Mouse (Mus musculus) fibroblast of lung, adult 2 months (primary cell): Measurements from ENCODE around the gene Ints2.
"Not testable (repeated sequence)": the region's sequence is repeated elsewhere in the genome, so short reads cannot be mapped to it uniquely, and the experiment has no call there.

Experiments used
- DNase-seq: peaks from one replicate; pipeline ENCODE4 v3.0.0-alpha.2; 2011; ENCODE audit warnings: low read depth

Ints2 gene

DNA sequence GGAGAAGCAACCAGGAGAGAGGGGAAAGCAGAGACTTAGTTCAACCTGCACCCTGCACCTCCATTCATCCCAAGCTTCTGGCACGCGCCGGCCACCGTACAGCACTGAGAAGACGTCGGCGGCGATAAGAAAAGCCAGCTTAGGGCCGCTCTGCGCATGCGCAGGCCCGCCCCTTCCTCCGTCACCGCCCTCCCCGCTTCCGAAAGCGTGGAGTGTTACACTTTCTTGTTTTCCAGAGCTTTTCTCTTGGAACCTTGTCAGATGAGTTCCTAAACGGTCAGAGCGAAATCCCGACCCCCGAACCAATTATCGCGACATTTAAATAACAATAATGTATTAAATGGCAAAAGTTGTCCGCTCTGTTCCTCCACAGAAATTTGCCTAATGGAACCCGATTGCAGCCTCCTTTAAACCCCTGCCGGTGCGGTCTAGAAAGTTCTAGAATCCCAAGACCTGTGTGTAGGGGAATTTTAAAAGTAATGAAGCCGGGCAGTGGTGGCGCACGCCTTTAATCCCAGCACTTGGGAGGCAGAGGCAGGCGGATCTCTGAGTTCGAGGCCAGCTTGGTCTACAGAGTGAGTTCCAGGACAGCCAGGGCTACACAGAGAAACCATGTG lies at the start of gene Ints2:
Gene Ints2 (minus strand): TSS at position 116 of the 617 bp plus-strand sequence.
- peak; percentile 89 for DNase-seq

DNA sequence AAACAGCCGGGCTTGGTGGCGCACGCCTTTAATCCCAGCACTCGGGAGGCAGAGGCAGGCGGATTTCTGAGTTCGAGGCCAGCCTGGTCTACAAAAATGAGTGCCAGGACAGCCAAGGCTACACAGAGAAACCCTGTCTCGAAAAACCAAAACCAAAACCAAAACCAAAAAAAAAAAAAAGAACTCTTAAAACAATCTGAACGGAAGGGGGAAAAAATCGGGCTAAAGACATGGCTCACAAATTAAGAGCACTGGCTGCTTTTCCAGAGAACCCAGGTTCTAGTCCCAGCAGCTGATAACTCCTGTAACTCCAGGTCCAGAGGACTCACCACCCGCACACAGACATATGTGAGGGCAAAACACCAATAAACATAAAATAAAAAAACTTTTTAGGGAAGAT lies 34.8 kb upstream of the Ints2 start:
- DNase-seq: not testable (repeated sequence)

DNA sequence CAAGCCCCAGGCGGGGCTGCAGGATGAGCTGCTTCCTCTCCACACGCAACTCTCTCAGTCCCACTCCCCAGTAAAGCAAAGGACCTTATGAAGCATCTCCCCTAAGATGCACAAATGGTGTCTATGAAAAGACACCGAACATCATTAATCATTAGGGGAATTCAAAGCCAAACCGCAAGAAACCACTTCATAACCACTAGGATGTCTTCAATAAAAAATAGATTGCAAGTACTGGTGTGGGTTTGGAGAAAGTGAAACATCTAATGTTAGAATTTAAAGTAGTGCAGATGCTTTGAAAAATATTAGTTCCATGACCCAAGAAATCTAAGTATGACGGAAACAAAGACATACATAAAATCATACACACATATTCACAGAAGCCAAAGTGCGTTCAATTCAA lies 34.3 kb upstream of the Ints2 start:
- no peak for DNase-seq

DNA sequence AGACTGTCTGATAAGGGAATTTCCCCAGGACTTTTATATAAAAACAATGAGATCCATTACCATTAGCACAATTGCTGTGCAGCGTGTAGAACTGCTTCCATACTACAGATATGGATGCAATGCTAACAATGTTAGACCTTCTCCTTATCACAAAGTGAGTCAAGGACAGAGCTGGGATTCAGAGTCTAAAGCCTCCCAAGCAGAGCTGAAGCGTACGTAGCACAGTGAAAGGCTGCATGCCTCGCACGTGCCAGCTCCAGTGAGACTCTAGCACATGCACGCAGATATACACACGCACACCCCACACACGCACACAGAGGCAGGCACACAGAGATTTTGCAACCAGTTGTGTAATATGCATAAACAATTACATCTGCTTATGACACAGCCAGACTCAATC lies 28.4 kb upstream of the Ints2 start:
- no peak for DNase-seq

DNA sequence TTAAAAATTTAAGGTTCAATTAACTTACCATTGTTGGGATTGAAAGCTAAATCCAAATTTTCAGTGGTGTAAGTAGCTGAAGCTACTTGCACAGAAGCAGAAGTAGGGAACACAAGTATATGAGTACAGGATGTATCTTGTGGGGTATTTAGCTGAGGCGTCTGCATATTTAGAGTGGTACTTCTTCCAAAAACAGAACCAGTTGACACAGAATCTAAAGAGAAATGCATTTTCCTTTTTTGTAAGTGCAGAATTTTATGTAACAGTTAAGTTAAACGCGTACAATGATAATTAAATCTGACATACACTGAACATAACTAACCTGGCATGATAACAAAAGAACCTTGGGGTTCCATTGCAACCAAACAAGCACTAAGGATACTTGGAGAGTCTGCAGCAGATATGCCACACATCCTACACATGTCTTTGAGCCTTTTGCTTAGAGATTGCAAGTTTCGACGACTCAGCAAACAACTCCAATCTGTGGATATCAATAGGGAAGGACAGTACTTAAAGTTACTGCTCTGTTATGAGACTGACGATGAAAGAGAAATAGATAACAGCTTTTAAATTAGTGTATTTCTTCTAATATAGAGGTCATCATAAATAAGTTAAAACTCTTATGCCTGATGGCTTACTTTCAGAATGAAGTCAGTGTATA lies 21.2 kb upstream of the Ints2 start:
- no peak for DNase-seq

DNA sequence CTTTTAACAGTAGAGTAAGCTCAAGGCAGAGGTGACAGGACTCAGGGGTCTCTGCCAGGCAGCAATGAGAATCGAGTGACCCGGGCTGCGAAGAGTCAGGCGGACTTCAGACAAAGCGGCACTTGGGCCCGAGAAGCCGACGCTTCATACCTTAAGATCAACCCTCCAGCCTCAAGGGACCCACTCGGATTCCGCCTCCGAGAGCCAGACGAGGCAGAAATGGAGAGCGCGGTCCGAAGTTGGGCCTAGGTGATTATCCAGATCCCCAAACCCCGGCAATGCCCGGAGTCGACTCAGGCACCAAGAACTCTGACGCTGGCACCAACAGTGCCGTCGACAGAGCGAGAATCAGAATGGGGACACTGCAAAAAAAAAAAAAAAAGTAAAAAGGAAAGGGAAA lies 321 bp downstream of the Ints2 start:
- DNase-seq: no peak

DNA sequence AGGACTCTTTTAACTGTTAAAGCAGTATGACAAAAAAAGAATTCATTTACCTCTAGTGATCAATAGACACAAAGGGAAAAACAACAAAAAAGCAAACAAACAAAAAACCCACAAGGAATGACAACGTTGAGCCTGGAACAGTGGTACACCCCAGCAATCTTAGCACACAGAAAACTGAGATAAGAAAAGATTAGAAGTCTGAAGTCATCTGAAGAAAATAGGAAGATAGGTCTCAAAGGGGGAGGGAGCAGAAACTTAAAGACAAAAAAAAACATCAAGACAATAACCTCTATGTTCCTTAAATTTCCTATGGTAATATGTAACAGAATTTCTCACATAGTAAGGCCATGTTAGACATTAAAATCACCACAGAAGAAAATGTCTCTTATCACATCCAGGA lies 4.0 kb downstream of the Ints2 start:
- no peak for DNase-seq

DNA sequence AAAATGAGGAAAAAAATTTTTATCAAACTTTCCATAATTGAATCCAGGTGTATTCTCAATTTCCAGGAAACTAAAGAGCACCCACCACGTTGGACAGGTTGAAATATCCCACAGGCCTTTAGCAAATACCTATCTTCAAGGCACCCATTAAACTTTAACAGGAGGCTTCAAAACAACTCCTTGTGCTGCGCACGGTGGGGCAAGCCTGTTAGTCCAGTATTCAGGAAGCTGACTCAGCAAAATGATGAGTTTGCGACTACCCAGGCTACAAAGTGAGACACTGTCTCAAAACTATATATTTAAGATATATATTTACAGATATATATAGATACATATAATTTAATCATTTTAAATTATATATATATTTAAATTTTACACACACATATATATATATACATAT lies 24.9 kb downstream of the Ints2 start:
- no peak for DNase-seq

DNA sequence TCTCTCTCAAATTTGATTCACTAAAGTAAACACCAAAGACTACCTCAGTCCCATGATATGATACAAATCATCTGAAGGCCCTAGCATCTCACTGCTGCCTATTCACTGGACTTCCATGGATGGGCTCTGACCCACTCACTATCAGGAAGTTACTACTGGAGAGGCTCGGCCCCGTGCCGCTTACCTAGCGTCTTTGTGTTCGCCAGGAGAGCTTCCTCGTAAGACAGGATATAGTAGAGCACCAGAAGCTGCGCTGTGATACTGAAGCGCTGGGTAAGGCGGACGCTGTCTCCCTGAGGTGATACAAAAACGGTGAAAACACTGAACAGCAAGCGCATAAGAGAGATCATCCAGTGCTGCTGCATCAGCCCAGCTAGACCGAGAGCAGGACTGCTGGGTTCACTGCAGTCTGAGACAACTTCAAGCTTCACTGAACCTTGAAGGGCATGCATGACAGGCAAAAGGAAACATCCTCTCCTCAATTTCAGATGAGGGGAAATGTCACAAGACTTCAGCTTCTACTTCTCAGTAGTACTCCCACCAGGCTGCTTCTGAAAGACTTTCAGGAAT lies 25.5 kb downstream of the Ints2 start:
- DNase-seq: no peak

DNA sequence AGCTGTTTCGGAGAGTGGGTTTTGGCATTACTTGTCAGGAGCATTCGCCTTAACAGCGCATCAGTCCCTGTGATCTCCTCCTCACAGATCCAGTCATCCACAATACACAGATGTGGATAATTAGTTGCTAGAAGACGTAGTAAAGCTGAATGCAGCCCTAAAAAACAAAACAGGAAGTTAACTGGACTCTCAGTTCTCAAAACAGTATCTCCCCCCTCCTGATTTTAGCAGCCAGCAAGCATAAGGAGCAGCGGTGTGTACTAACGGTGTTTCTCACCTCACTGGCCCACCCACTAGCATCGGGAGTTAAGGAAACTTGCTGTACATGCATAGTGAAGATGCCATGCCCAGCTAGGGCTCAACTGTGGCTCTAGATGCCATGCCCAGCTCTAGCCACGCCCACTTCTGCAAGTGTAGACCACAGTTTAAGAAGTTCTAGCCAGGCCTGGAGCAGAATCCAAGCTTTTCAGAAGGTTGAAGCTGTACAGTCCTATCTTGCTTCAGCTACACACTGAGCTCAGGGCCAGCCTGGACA lies 30.7 kb downstream of the Ints2 start:
- no peak for DNase-seq

DNA sequence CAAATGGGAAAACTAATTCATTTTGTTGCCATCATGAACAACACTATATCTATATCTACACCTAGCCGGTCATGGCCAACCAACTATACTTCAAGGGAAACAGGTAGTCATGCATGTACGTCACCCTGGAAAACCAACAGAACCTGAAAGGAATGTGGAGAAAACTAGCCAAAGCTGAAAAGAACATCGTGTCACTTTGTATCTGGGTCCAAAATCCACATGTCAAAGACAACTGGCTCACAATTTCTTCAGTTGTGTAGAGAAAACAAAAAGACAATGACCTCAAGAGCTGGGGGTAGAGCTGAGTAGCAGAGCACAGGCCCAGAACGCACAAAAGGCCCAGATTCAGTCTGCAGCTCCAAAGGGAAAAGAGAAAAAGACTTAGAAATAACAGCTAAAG lies 31.6 kb downstream of the Ints2 start:
- DNase-seq: no peak

DNA sequence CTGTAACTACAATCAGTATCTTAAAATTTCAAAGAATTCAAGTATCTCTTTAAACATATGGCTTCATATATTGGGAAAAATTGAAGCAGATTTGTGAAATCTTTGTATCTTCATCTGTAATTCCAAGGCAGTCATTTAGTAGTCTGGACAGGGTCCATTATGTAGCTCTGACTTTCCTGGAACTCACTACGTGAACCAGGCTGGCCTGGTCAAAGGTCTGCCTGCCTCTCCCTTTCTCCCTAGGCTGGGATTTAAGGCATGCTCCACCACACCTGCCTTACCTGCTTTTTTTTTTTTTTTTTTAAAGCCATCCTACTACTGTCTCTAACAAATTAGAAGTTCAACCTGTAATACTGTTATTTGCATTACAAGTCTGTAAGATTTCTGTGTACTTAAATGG lies 45.6 kb downstream of the Ints2 start:
- DNase-seq: no peak

DNA sequence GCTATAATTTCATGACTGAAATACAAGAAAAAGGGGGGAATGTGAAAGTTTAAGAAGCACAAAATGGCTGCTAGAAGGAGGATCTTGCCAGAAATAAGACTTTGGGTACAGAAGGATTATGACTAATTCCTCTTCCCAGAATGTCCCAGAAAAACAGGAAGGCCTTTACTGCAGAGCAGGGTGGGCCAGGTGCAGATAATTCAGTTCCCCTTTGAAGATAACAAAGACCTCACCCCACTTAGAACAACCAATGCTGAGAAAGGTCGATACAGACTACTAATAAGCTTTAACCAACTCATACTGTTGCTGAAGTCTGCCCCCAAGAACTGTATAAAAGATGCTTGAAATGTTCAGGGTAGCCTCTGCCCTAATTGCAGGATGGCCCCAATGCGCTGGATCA lies 48.3 kb downstream of the Ints2 start:
- DNase-seq: no peak

DNA sequence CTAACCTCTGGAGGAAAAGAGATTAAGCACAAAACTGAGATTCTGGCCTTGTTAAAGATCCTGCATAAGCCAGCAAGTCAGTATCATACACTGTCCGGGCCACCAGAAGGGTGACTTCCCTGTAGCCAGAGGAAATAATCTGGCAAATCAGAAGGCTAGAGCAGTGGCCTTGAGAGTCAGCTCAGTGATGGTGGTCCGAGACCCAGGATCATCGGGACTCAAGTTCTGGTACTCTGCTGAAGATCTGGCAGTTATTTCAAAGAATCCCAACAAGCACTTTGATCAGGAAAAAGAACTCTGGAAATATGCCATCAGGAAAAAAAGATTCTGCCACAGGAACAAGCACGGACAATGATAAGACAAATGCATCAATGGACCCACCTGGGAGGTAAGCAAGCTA lies 51.5 kb downstream of the Ints2 start:
- no peak for DNase-seq

DNA sequence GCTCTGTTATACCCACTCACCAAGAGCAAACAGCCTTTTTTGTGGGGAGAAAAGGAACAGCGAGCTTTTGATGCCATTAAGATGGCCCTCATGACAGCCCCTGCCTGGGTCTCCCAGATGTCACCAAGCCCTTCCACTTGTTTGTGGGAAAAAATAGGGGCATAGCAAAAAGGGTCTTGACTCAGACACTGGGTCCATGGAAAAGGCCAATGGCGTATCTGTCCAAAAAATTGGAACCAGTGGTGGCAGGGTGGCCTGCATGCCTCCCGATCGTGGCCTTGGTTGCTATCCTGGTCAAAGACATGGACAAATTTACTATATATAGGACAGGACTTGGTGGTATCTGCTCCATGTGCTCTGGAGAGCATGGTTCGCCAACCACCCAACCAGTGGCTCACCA lies 52.3 kb downstream of the Ints2 start:
- no peak for DNase-seq

DNA sequence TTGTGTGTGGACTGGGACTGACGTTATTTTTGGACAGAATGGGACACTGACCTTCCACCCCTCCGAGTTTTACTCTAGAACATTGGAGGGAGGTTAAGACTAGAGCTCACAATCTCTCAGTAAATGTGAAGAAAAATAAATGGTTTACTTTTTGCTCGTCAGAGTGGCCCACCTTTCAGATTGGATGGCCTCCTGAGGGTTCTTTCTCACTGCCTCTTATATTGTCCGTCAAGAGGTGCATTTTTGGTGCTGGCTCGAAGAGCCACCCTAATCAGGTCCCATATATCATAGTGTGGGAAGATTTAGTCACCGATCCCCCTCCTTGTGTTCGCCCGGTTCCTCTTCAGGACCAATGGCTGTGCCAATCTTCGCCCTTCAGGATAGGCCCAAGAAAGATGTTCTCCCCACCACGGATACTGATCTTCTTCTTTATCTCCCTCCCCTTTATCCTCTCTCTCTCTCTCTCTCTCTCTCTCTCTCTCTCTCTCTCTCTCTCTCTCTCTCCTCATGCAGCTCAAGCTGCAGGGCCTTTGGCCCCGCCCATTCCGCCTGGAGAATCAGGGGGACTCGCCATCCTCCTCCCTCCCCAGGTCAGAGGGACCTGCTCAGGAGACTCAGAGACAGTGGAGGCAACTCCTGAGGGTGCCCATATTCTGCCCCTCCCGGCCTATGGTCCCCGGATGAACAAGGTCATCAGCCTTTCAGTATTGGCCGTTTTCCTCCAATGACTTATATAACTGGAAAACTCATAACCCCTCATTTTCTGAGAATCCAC lies 55.3 kb downstream of the Ints2 start:
- no peak for DNase-seq

DNA sequence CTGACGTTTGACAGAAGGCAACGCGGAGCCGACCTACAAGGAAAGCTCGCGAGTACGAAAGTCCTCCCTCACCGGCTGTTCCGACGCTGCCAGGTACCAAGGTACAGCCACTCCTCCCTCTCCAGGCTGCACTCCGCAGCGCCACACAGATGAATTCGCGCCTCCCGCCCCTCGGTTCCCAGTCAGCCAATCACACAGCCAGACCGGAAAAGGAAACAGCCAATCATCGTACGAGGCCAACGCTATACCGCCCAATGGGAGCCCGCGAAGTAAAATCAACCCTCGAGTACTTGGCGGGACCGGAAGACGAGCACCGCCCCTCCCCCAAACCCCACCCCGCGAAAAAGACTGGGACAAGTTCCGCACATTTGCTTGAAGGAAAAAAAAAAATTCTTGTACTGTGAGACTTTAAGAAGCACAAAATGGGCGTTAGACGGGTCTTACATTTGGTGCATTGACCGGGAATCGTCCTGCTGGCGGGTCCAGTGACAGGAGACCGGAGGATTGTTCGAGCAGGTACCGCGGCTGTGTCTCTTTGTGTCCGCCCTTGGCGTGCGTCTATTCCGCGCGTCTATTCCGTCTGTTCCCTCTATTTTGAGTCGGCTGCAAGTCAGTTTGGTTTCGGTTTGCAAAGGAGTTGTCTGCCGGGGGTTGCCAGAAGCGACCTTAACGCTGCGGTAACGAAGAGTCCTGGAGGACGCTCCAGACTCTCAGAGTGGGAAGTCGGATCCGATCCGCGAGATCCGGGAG lies 56.2 kb downstream of the Ints2 start, which contains the start of gene Brip1:
Gene Brip1 (minus strand): TSS at position 157 of the 750 bp plus-strand sequence.
- peak; percentile 91 for DNase-seq

DNA sequence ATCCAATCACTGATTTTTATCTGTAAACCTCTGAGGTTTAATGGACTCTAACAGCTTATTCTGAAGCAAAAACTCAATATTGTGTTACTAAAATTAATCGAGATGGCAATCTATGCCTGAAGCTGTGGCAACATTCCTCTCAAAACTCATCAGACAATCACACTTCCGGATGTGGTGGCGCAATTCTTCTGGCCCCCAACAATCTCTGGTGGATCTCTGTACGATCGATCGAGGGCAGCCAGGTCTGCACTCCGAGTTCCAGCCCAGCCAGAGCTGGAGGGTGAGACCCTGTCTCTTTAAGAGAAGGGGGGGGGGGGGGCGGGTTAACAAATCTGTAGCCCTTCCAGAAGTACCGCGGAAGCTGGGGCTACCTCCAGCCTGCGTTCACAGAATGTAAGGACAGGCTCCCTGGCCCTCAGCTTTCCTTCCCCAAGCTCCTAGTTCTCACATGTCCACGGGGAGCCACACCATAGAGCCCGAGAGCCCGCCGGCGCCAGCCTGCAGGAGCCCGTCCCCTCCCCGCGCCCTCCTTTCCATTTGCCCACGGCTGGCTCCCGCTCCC lies 56.8 kb downstream of the Ints2 start:
- DNase-seq: no peak

DNA sequence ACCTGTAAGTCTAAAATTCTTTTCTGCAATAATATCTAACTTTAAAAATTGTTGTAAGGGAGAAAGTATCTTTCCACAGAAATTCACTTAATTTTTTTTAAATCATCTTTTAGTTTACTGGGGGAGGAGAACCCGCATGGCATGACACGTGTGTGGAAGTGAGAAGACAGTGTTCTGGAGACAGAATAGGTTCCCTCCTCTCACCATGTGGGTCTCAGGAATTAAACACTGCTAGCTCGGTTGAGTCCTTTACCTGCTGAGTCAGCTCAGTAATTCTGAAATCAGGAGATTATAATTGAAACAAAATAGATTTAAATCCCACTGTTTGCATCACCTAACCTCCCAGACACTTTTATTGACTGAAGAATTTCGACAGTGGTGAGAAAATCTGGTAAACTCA lies 57.6 kb downstream of the Ints2 start:
- DNase-seq: no peak

DNA sequence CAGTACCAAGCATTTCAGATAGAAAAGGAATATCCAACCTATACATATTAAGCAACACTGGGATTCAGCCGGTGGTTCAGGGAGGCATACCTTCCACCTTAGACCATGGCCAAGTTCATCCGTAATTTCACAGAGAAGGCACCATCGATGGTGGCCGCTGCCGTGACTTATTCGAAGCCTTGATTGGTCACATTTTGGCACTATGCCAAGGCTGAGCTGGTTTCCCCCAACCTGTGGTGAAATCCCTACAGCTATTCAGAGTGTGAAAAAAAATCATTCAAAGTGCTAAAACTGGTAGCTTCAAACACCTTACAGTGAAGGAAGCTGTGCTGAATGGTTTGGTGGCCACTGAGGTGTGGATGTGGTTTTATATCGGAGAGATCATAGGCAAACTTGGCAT lies 72.2 kb downstream of the Ints2 start:
- not testable (repeated sequence) for DNase-seq

DNA sequence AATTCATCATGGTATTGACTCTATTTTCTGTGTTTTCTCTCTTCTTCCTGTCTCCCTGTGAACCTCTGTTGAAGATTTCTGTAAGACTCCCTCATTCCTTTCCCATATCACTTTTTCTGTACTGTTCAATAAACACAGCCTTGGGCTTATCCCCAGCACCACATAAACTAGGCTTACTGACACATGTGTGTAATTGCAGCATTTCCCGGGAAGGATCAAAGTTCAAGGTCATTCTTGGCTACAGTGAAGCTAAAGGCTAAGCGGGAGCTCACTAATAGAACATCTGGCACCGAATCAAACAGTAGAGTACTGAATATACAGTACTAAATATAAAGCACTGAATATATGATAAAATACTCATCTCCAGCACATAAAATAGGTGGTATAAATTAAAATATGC lies 81.5 kb downstream of the Ints2 start:
- DNase-seq: no peak

DNA sequence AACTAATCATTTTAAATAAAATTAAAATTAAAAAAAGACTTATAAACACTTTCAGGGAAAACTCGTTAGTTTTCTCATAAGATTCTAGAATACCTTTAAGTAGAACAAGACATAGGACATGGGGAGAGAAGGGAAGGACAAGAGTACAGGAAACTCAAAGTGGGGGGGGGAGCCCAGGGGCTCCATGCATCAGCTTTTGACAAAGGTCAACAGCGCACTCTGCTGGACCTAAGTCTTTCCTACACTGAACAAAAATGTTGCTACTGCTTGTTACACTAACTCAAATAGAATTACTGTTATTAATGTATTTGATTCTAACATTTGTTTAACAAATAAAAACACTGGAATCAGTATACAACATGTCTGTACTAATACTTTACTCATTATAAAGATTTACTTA lies 83.2 kb downstream of the Ints2 start:
- peak; percentile 46 for DNase-seq
